Mouse (Mus musculus) stomach, embryonic 16.5 days (tissue): ENCODE measurements around the gene Sema4a. TPM values are rescaled to one million over a fixed set of nuclear protein-coding genes. Genes with fewer than 3 reads are reported as not detected.

ENCODE experiments used
- ATAC-seq: fragments of 200-750 bp; cut with Nextera tagmentation; 2 replicates; pipeline ENCODE4 v1.8.0; 2017; ENCODE audit warnings: moderate number of reproducible peaks, moderate TSS enrichment; ENCODE audit not compliant: insufficient read depth, low FRiP score
- H3K27ac ChIP-seq: fragments of 300-500 bp; sonication (generic); 2 replicates; pipeline ENCODE4 v1.5.1; 2014; ENCODE audit warnings: low read length
- H3K27me3 ChIP-seq: fragments of 300-500 bp; sonication (generic); 2 replicates; pipeline ENCODE4 v1.6.1; 2014; ENCODE audit warnings: low read length, control low read depth, mixed read lengths; ENCODE audit not compliant: control insufficient read depth, insufficient read depth
- H3K36me3 ChIP-seq: fragments of 300-500 bp; sonication (generic); 2 replicates; pipeline ENCODE4 v1.6.1; 2014; ENCODE audit warnings: low read length; ENCODE audit not compliant: control insufficient read depth, insufficient read depth
- H3K4me1 ChIP-seq: fragments of 300-500 bp; sonication (generic); 2 replicates; pipeline ENCODE4 v1.6.1; 2014; ENCODE audit warnings: low read length, control low read depth, mixed read lengths; ENCODE audit not compliant: control insufficient read depth, insufficient read depth
- H3K4me2 ChIP-seq: fragments of 300-500 bp; sonication (generic); 2 replicates; pipeline ENCODE4 v1.6.1; 2014; ENCODE audit warnings: low read depth, low read length, mixed read lengths
- H3K4me3 ChIP-seq: fragments of 300-500 bp; sonication (generic); replicated peaks from 2 replicates; pipeline ENCODE4 v1.5.1; 2014; ENCODE audit warnings: mild to moderate bottlenecking, low read length
- H3K9ac ChIP-seq: fragments of 300-500 bp; sonication (generic); 2 replicates; pipeline ENCODE4 v1.6.1; 2014; ENCODE audit warnings: low read length
- H3K9me3 ChIP-seq: fragments of 300-500 bp; sonication (generic); replicated peaks from 2 replicates; pipeline ENCODE4 v1.6.1; 2016; ENCODE audit warnings: low read length, control low read depth; ENCODE audit not compliant: control insufficient read depth
- WGBS: fragments of 180-500 bp; shearing (Covaris S2); extraction: QIAGEN DNeasy Blood & Tissue Kit; methylation state at CpG from one replicate; pipeline ENCODE4 v1.1.7; 2014; 5-methylcytosine and 5-hydroxymethylcytosine counted together
- polyA plus RNA-seq: library from polyadenylated mRNA; unstranded; fragments of >200 nt; fragmentation: Nextera tagmentation; extraction: Ambion mirVana; gene quantifications from 2 replicates; pipeline ENCODE4 v1.2.1, GENCODE M21; 2015

Sema4a gene
- polyA plus RNA-seq, 1 experiment from 2014 or later = 33.1 TPM

GRCm38 (mm10) chr3:88448443-88448842 is 12.5 kb downstream of the Sema4a start:
- no peak for ATAC-seq
- peak overlapping the region; percentile 15; the same call in 1 of the 2 replicates for H3K27ac ChIP-seq
- H3K4me3 ChIP-seq = no peak overlapping the region
- H3K9me3 ChIP-seq = no peaks in the 10 kb centered on the region
- no peaks in the 10 kb centered on the region for H3K27me3 ChIP-seq
- H3K4me1 ChIP-seq = peaks cover 22% of the 10 kb centered on the region
- no peak overlapping the region for H3K4me2 ChIP-seq
- H3K36me3 ChIP-seq = no peaks in the 10 kb centered on the region
- WGBS = 82% methylated on average over 8 of the region's 8 CpGs
- H3K9ac ChIP-seq = no peak overlapping the region

DNA sequence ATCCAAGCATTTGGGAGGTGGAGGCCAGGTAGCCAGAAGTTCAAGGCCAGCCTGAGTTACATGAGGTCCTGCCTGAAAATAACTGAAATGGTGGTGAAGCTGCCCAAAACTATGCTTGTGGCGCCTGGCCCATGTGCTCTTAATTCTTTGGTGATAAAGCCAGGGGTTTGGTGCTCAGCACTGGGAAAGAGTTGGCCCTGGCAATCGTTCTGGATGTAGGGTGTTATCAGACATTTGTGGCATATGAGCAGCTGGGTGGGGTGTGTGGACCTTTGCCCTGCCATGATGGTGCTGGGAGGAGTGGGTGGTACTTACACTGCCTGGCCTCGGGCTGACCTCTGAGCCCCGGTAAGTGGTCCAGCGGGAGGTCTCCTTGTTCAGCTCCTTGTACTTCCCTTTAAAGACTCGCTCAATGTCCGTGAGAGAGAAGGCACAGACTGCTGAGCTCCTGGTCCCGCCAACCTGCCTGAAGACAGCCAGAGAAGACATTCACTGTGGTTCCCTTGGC is 13.3 kb downstream of the Sema4a start:
- H3K9me3 ChIP-seq = no peaks in the 10 kb centered on the region
- H3K27ac ChIP-seq = peak overlapping the region; percentile 15; the same call in 1 of the 2 replicates
- H3K9ac ChIP-seq = no peak overlapping the region
- 51% methylated on average over 8 of the region's 8 CpGs for WGBS
- H3K36me3 ChIP-seq = no peaks in the 10 kb centered on the region
- H3K27me3 ChIP-seq = no peaks in the 10 kb centered on the region
- peak; percentile 35; the same call in 1 of the 2 replicates for ATAC-seq
- H3K4me1 ChIP-seq = peaks cover 22% of the 10 kb centered on the region
- no peak overlapping the region for H3K4me3 ChIP-seq
- H3K4me2 ChIP-seq = no peak overlapping the region

DNA sequence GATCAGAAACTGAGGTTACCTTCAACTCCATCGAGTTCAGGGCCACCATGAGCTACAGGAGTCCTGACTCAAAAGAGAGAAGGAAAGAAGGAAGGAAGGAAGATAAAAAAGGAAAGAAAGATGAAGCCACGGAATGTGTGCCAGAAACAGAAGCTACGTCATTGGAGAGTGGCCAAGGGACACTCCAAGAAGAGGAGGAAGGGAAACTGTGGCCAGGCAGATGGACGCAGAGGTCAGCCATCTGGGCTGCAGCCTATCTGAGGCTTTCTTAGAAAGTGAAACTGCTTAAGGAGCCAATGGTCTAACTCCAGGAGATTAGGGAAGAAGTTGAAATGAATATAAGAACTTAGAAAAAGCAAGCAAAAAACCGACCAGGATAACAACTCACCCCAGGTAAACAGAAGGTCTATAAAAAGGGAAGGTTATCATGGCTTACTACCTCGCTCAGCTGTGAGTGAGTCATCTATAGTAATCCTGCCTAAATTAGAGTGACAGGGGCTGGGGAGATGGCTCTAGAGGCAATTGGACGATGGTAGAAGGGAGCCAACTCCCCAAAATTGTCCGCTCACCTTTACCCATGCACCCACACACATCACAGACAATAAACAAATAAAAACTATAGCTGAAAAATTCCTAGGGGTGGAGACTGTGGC is 14.4 kb downstream of the Sema4a start:
- WGBS = 54% methylated on average over 8 of the region's 8 CpGs
- Histone ChIP-seq H3K9ac (no peak overlapping the region), H3K4me3 (no peak overlapping the region), H3K27ac (no peak overlapping the region), H3K4me1 (peaks cover 22% of the 10 kb centered on the region), H3K27me3 (no peaks in the 10 kb centered on the region), H3K36me3 (no peaks in the 10 kb centered on the region), H3K9me3 (no peaks in the 10 kb centered on the region), H3K4me2 (no peak overlapping the region)
- no peak for ATAC-seq

DNA sequence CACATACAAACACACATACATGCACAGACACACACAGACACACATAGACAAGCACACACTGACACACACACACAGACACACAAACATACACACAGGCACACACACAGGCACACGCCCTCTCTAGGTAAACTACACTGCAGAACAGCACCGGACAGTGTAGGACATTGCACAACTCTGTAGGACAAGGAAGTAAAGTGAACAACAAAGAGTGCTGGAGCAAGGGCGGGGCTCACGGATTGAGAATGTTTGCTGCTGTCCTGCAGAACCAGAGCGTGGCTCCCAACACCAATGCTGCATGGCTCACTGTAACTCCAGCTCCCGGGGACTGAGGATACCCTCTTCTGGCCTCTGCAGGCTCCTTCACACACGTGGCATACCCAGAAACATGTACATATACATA is 18.1 kb downstream of the Sema4a start:
- peak; percentile 87 for ATAC-seq
- WGBS = 54% methylated on average over 7 of the region's 7 CpGs
- no peaks in the 10 kb centered on the region for H3K36me3 ChIP-seq
- H3K4me3 ChIP-seq = no peak overlapping the region
- no peaks in the 10 kb centered on the region for H3K9me3 ChIP-seq
- H3K9ac ChIP-seq = no peak overlapping the region
- peaks cover 13% of the 10 kb centered on the region for H3K4me1 ChIP-seq
- no peak overlapping the region for H3K4me2 ChIP-seq
- H3K27ac ChIP-seq = no peak overlapping the region
- H3K27me3 ChIP-seq = no peaks in the 10 kb centered on the region

- whole genome bisulfite sequencing = 70% methylated on average over 12 of the region's 12 CpGs
Measured at GRCm38 (mm10) chr3:88442488-88442887, 18.5 kb downstream of the Sema4a start.

DNA sequence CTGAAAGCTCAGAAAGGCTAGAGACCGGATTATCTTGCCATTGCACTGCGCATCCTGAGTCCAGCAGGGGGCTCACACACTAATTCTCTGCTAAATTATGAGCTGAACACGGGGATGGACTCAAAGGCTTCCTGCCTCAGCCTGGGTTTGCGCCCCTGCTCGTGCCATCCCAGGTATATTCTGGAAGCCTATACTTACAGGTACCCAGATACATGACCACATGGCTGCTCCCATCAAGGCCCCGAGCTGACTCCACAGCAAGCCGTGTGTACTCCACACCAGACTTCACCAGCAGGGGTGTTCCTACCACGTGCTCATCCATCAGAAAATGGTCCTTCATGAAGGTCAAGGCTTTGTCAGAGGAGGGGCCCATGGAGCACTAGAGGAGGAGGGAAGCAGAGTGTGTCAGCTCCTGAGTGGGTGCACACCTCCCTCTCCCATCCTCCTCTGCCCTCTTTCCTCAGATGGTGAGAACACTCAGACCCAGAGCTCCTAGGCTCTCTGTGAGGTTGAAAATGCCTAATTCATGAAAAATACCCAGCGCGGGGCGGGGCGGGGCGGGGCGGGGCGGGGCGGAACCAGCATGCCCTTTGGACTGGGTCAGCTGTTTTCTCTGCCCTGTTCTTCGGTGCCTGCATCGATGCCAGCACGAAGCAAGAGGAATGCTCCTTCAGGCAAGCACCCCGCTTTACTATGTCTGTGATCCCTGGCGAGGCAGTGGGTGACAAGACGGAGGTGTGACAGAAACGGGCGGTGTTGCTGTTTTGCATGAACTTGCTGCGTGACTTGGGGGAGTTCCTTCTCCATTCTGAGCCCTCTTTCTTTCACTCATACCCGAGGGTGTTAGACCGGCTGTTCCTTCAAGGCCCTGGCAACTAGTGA is 20.2 kb downstream of the Sema4a start:
- Histone ChIP-seq H3K4me3 (no peak overlapping the region), H3K27me3 (no peaks in the 10 kb centered on the region), H3K36me3 (no peaks in the 10 kb centered on the region), H3K9me3 (no peaks in the 10 kb centered on the region), H3K9ac (peak overlapping the region; percentile 48; the same call in 1 of the 2 replicates), H3K4me2 (peak overlapping the region; percentile 25), H3K4me1 (peaks cover 19% of the 10 kb centered on the region), H3K27ac (no peak overlapping the region)
- no peak for ATAC-seq
- WGBS = 20% methylated on average over 27 of the region's 27 CpGs

More at GRCm38 (mm10) chr3:88442488-88442887, 18.5 kb downstream of the Sema4a start:
- peak; percentile 10 for ATAC-seq
- Histone ChIP-seq H3K27ac (no peak overlapping the region), H3K9ac (no peak overlapping the region), H3K4me3 (no peak overlapping the region), H3K4me2 (no peak overlapping the region), H3K9me3 (no peaks in the 10 kb centered on the region), H3K4me1 (peaks cover 14% of the 10 kb centered on the region), H3K36me3 (no peaks in the 10 kb centered on the region), H3K27me3 (no peaks in the 10 kb centered on the region)

GRCm38 (mm10) chr3:88439582-88439981 is 21.4 kb downstream of the Sema4a start:
- Histone ChIP-seq H3K9ac (no peak overlapping the region), H3K27ac (no peak overlapping the region), H3K27me3 (no peaks in the 10 kb centered on the region), H3K4me1 (peaks cover 19% of the 10 kb centered on the region), H3K36me3 (no peaks in the 10 kb centered on the region), H3K9me3 (no peaks in the 10 kb centered on the region), H3K4me3 (no peak overlapping the region), H3K4me2 (no peak overlapping the region)
- 66% methylated on average over 4 of the region's 4 CpGs for WGBS
- ATAC-seq = no peak

DNA sequence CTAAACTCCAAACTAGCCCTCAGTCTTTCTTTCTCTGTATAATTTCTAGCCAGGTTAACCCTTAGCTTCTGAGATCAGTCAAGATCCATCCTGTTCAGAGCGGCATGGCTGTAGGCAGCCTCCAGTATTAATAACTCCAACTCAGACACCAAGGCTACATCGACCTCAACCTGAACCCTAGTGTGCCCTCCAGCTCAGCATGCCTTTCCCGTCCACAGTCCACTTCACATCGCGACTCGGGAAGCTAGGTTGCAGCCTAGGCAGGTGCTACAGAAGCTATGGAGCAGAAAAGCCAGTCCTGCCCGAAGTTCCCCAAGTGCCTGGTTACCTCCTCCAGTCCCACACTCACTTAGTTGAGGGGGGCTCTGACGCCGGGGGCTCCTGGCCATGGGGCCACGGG is 23.5 kb downstream of the Sema4a start:
- H3K9ac ChIP-seq = 0 out of 2 replicates have a peak overlapping the region, but pooled peaks have one; percentile 66
- ATAC-seq = no peak
- H3K4me2 ChIP-seq = peak overlapping the region; percentile 55; the same call in 1 of the 2 replicates
- H3K9me3 ChIP-seq = no peaks in the 10 kb centered on the region
- no peaks in the 10 kb centered on the region for H3K27me3 ChIP-seq
- H3K4me1 ChIP-seq = peaks cover 19% of the 10 kb centered on the region
- 71% methylated on average over 10 of the region's 10 CpGs for WGBS
- no peaks in the 10 kb centered on the region for H3K36me3 ChIP-seq
- H3K4me3 ChIP-seq = no peak overlapping the region
- H3K27ac ChIP-seq = no peak overlapping the region
